Mouse (Mus musculus): ENCODE measurements around the gene Kmt2b. TPM values are rescaled to one million over a fixed set of nuclear protein-coding genes. Genes with fewer than 3 reads are reported as not detected.

Kmt2b gene
- total and polyA plus RNA-seq, 3 experiments, result 15.6 to 48.2 TPM; not detected in 1

DNA sequence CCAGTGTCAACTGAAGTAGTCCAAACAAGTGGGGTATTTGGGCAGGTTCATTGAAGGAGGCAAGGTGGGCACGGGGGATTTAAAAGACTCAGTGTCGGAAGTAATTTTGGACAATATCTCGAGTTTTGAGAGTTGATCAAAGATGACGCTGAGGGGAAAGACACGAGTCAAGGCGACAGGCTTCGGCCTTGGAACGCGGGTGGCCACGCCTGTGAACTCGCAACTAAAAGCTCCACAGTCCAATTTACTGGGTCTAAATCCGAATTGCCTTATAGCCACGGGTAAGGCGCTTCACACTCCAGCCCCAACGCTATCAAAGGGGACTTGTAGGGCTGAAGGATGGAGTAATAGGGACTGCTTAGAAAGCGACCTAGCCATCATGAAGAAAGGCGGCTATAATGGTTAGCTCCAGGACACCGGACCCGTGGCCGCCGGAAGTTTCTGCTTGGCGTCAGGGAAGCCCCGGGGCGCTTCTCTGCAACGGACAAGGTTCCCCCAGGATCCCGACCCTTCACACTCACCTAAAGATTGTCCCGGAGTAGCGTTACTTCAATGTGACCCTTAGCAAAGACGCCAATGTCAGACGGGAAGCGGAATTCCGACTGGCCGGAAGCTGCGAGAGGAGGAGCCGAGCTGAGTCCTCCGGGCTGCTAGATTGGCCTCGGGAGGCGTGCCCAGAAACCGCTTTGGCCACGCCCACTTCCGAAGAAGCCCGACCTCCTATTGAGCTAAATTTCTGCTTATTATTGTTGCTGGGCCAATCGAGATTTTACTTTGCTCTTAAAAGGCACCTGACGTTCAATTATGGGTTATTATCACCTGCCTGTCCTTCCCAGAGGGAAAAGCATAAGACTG, 37.2 kb upstream of the Kmt2b start, which contains the start of gene Cox6b1 (continued):
- peak; percentile 90 for TF ChIP-seq SIN3A (IDR thresholded peaks at IDR 0.05; ENCODE audit: low read length)
- no peak for TF ChIP-seq UBTF (IDR thresholded peaks at IDR 0.05; ENCODE audit: borderline replicate concordance, insufficient read depth, low read depth, low read length)
- TF ChIP-seq CHD2 (IDR thresholded peaks at IDR 0.05; ENCODE audit: low read length), result no peak
- peak; percentile 73 for TF ChIP-seq USF1 (IDR thresholded peaks at IDR 0.05; ENCODE audit: low read depth, low read length)
- peak; percentile 93 for TF ChIP-seq POLR2AphosphoS2 (IDR thresholded peaks at IDR 0.05; ENCODE audit: low read length)
- peak; percentile 93 for TF ChIP-seq NELFE (IDR thresholded peaks at IDR 0.05; ENCODE audit: low read depth, low read length)
- no peak for TF ChIP-seq MEF2A (IDR thresholded peaks at IDR 0.05; ENCODE audit: extremely low read depth, insufficient replicate concordance, low read depth, low read length, poor library complexity, severe bottlenecking)
- no peak for TF ChIP-seq TAL1 (IDR thresholded peaks at IDR 0.05; ENCODE audit: low read length)
- TF ChIP-seq ZNF384 (IDR thresholded peaks at IDR 0.05; ENCODE audit: low read depth, low read length), result no peak
- peak; percentile 80 for TF ChIP-seq MYC (IDR thresholded peaks at IDR 0.05; ENCODE audit: low read depth, low read length)
- TF ChIP-seq MYB (IDR thresholded peaks at IDR 0.05; ENCODE audit: low read depth, low read length), result no peak
- TF ChIP-seq MAX (IDR thresholded peaks at IDR 0.05; ENCODE audit: low read length), result peak; percentile 32; the same call in 1 of the 2 replicates
- TF ChIP-seq RAD21 (IDR thresholded peaks at IDR 0.05; ENCODE audit: low read depth, low read length), result no peak
- no peak for TF ChIP-seq SMC3 (IDR thresholded peaks at IDR 0.05; ENCODE audit: low read depth, low read length)
- TF ChIP-seq MXI1 (IDR thresholded peaks at IDR 0.05; ENCODE audit: low read depth, low read length), result peak; percentile 64; the same call in 1 of the 2 replicates
- 0 out of 2 replicates have a peak, but pooled peaks have one; percentile 10 for TF ChIP-seq ETS1 (IDR thresholded peaks at IDR 0.05; ENCODE audit: low read depth, low read length)
- TF ChIP-seq TCF12 (IDR thresholded peaks at IDR 0.05; ENCODE audit: low read depth, low read length), result peak; percentile 44; the same call in 1 of the 2 replicates
- TF ChIP-seq ELF1 (IDR thresholded peaks at IDR 0.05; ENCODE audit: low read depth, low read length), result peak; percentile 78
- TF ChIP-seq RCOR1 (IDR thresholded peaks at IDR 0.05; ENCODE audit: low read depth, low read length), result no peak

DNA sequence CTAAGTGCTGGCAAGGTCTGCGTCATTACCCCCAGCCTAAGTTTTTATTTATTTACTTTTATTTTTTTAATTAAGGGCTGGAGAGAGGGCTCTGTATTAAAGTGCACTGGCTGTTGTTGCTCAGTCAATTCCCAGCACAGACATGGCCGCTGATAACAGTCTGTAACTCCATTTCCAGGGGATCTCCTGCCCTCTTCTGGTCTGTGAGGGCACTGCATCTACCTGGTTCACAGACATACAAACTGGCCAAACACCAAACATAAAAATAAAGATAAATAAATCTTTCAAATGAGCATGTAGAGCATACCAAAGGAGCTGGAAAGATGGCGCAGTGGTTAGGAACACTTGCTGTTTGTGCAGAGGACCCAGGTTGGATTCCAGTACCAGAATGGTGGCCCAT, 30.7 kb upstream of the Kmt2b start:
- H3K4me3 ChIP-seq (ENCODE audit: control insufficient read depth in 1 of 2, insufficient read depth in 1 of 2, low read depth in 2 of 2, low read length in 2 of 2), result no peak overlapping the region
- peaks cover 5 to 14% of the 10 kb centered on the region in 2 experiments for H3K36me3 ChIP-seq (ENCODE audit: control insufficient read depth in 1 of 2, insufficient read depth in 2 of 2, low read length in 2 of 2)
- H3K79me2 ChIP-seq (ENCODE audit: control insufficient read depth, insufficient read depth, low read length, poor library complexity), result peaks cover 3% of the 10 kb centered on the region
- no peaks in the 10 kb centered on the region for H3K27me3 ChIP-seq (ENCODE audit: control insufficient read depth in 1 of 2, insufficient read depth in 2 of 2, low read length in 2 of 2)
- H3K27ac ChIP-seq (ENCODE audit: control insufficient read depth, low read depth, low read length), result no peak overlapping the region
- H3K9me3 ChIP-seq (replicated peaks; ENCODE audit: insufficient read depth, low read length), result no peaks in the 10 kb centered on the region
- DNase-seq (ENCODE audit: low read depth, low spot score), result peak; percentile 28
- H3K4me1 ChIP-seq (ENCODE audit: control insufficient read depth in 1 of 2, insufficient read depth in 2 of 2, low read length in 2 of 2), result peaks cover 0 to 3% of the 10 kb centered on the region in 2 experiments; a peak in 2 of 4 replicates
- H3K9ac ChIP-seq (ENCODE audit: control insufficient read depth, low read depth, low read length, poor library complexity, severe bottlenecking), result no peak overlapping the region
- no peak for TF ChIP-seq USF1 (IDR thresholded peaks at IDR 0.05; ENCODE audit: low read depth, low read length)
- TF ChIP-seq CTCF (IDR thresholded peaks at IDR 0.05 in 2 of 3, conservative IDR thresholded peaks at IDR 0.05 in 1 of 3; ENCODE audit: control insufficient read depth in 1 of 3, insufficient read depth in 1 of 3, low read depth in 2 of 3, low read length in 3 of 3, poor library complexity in 1 of 3, severe bottlenecking in 1 of 3), result peak in 2 of 3 experiments; percentile 8 to 23; a peak in 2 of 6 replicates
